Mouse (Mus musculus): ENCODE results near the gene Foxred2. TPM values are rescaled to one million over a fixed set of nuclear protein-coding genes. Genes with fewer than 3 reads are reported as not detected.

Gene Foxred2
- polyA plus RNA-seq, 1 experiment from 2014 or later, result 3.2 TPM

DNA sequence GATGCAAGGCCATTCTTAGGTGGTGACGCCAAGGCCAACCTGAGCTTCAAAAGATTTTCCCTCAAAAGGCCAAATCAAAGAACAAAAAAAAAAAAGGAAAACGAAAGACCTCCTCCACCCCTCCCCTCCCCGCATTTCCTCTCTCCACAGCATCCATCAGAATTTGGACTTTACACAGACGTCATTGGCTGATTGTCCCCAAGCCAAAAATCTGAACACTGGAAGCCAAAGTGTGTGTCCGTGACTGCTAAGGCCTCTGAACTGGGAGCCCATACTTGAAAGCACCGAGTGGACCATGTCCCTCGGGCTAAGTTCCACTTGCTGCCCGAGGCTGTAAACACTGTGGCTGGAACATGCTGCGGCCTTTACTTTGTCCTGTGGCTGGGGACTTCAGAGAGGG is 33.8 kb downstream of the Foxred2 start:
- no peak for DNase-seq (ENCODE audit: low spot score)
- 65% methylated on average over 9 of the region's 9 CpGs for WGBS
- peaks cover 29% of the 10 kb centered on the region for H3K36me3 ChIP-seq (ENCODE audit: insufficient read depth, low read length)

DNA sequence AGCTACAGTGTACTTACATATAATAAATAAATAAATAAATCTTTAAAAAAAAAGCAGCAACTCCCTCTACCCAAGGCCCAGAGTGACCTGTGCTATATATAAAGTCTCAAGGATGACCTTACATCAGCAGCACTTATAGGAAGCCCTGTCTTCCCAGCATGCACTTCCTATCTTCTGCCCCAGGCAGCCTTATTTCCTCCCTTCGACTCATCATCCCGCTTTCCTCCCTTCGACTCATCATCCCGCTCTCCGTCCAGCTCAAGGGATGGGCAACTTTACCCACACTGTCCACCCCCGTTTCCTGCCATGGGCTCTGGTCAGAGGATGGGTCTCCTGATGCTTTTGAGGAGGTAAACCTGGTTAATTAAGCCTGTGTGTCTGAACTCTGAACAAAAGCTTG is 34.9 kb downstream of the Foxred2 start:
- ATAC-seq (replicated peaks; ENCODE audit: low FRiP score, low read depth) (no peak), DNase-seq (ENCODE audit: low spot score) (no peak)
- Histone ChIP-seq H3K27ac (no peak overlapping the region; the same call in 1 of the 2 replicates), H3K4me3 (replicated peaks; ENCODE audit: low read depth, low read length) (no peak overlapping the region), H3K36me3 (ENCODE audit: insufficient read depth, low read length) (peaks cover 27% of the 10 kb centered on the region), H3K27me3 (ENCODE audit: insufficient read depth, low read length) (no peaks in the 10 kb centered on the region), H3K4me2 (ENCODE audit: low read length) (no peak overlapping the region), H3K9me3 (replicated peaks; ENCODE audit: low read length) (no peaks in the 10 kb centered on the region), H3K9ac (ENCODE audit: low read depth, low read length) (0 out of 2 replicates have a peak overlapping the region, but pooled peaks have one; percentile 4), H3K4me1 (replicated peaks; ENCODE audit: insufficient read depth, low read length) (0 out of 2 replicates have a peak, but pooled peaks cover 3% of the 10 kb centered on the region)
- no peak for TF ChIP-seq CTCF (IDR thresholded peaks at IDR 0.05; ENCODE audit: low read depth)
- WGBS, result 81% methylated on average over 6 of the region's 6 CpGs

More for the DNA sequence above, 33.8 kb downstream of the Foxred2 start:
- Histone ChIP-seq H3K27me3 (ENCODE audit: insufficient read depth, low read length) (no peaks in the 10 kb centered on the region), H3K9me3 (replicated peaks; ENCODE audit: low read length) (no peaks in the 10 kb centered on the region), H3K4me1 (replicated peaks; ENCODE audit: insufficient read depth, low read length) (peaks cover 6% of the 10 kb centered on the region; the same call in 1 of the 2 replicates), H3K9ac (ENCODE audit: low read depth, low read length) (no peak overlapping the region), H3K4me2 (ENCODE audit: low read length) (no peak overlapping the region), H3K27ac (peak overlapping the region; percentile 50), H3K4me3 (replicated peaks; ENCODE audit: low read depth, low read length) (no peak overlapping the region)
- ATAC-seq (replicated peaks; ENCODE audit: low FRiP score, low read depth), result no peak
- TF ChIP-seq CTCF (IDR thresholded peaks at IDR 0.05; ENCODE audit: low read depth), result no peak

DNA sequence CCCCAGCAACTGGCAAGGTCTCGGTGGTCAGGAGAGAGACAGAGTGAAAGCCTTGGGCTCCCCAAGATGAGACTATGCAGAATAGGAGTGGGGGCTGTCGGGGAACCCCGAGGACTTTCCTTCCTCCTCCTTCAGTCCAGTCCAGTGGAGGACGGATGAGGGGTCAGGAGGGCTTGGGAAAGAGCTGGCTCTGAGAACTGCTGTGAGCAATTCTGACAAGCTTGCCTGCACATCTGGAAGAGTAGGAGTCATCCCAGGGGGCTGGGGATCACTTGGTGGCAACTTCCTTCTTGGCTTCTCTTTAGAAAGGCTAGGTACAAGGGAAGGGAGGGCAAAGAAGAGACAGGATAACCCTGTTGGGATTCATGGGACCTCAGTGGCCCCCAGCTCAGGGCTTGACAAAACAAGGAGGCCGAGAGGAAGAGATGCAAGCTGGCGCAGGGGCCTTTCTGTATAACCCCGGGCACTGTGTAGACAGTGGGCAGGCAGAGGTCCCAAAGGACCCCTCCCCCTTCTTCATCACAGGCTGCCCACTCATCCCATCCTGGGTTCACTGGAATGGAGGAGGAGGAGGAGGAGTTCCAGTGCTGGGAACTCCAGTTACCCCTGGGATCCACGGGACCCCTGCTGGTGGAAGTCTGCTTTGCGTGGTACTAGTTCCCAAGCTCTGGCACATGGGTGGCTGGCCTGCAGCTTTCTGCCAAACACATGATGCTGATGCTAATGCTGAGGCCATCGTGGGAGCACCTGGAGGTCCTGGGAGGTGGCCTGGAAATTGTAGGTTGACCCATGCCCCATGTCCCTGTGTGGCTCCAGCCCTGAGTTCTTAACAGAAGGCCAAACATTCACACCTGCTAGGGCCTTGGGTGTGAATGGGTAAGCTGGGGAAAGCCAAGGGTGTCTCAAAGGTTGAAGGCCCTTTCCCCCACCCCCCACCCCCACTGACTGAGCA is 35.7 kb downstream of the Foxred2 start:
- DNase-seq (ENCODE audit: low spot score), result peak; percentile 49
- Histone ChIP-seq H3K27me3 (ENCODE audit: insufficient read depth, low read length) (no peaks in the 10 kb centered on the region), H3K9ac (ENCODE audit: low read depth, low read length) (no peak overlapping the region), H3K27ac (peak overlapping the region; percentile 67), H3K4me2 (ENCODE audit: low read length) (no peak overlapping the region), H3K4me3 (replicated peaks; ENCODE audit: low read depth, low read length) (no peak overlapping the region), H3K9me3 (replicated peaks; ENCODE audit: low read length) (no peaks in the 10 kb centered on the region), H3K4me1 (replicated peaks; ENCODE audit: insufficient read depth, low read length) (0 out of 2 replicates have a peak, but pooled peaks cover 3% of the 10 kb centered on the region), H3K36me3 (ENCODE audit: insufficient read depth, low read length) (peaks cover 30% of the 10 kb centered on the region; the same call in 1 of the 2 replicates)
- TF ChIP-seq CTCF (IDR thresholded peaks at IDR 0.05; ENCODE audit: low read depth), result peak; percentile 60
- 46% methylated on average over 10 of the region's 10 CpGs for WGBS
- ATAC-seq (replicated peaks; ENCODE audit: low FRiP score, low read depth), result peak; percentile 51

DNA sequence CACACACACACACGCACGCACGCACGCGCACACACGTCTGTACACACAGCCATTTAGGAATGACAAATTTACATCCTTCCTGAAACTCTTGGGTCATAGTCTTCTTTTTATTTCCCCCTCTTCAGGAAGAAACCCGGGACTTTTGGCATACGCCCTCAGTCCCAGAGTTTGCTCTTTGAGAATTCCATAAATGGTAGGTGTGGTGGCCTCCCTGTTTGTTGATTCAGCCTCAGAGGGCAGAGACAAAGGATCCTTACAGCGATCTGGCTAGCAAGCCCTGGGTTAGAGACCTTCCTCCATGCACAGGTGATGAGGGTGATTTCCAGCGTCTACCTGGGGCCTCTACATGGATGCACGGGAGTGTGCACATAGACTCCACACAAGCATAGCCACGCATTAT is 37.1 kb downstream of the Foxred2 start:
- Histone ChIP-seq H3K4me2 (ENCODE audit: low read length) (no peak overlapping the region), H3K27ac (peak overlapping the region; percentile 37; the same call in 1 of the 2 replicates), H3K4me1 (replicated peaks; ENCODE audit: insufficient read depth, low read length) (0 out of 2 replicates have a peak, but pooled peaks cover 3% of the 10 kb centered on the region), H3K27me3 (ENCODE audit: insufficient read depth, low read length) (no peaks in the 10 kb centered on the region), H3K36me3 (ENCODE audit: insufficient read depth, low read length) (peaks cover 38% of the 10 kb centered on the region; the same call in 1 of the 2 replicates), H3K9ac (ENCODE audit: low read depth, low read length) (no peak overlapping the region), H3K4me3 (replicated peaks; ENCODE audit: low read depth, low read length) (no peak overlapping the region), H3K9me3 (replicated peaks; ENCODE audit: low read length) (no peaks in the 10 kb centered on the region)
- WGBS, result 72% methylated on average over 12 of the region's 12 CpGs
- TF ChIP-seq CTCF (IDR thresholded peaks at IDR 0.05; ENCODE audit: low read depth), result no peak
- ATAC-seq (replicated peaks; ENCODE audit: low FRiP score, low read depth) (no peak), DNase-seq (ENCODE audit: low spot score) (no peak)

DNA sequence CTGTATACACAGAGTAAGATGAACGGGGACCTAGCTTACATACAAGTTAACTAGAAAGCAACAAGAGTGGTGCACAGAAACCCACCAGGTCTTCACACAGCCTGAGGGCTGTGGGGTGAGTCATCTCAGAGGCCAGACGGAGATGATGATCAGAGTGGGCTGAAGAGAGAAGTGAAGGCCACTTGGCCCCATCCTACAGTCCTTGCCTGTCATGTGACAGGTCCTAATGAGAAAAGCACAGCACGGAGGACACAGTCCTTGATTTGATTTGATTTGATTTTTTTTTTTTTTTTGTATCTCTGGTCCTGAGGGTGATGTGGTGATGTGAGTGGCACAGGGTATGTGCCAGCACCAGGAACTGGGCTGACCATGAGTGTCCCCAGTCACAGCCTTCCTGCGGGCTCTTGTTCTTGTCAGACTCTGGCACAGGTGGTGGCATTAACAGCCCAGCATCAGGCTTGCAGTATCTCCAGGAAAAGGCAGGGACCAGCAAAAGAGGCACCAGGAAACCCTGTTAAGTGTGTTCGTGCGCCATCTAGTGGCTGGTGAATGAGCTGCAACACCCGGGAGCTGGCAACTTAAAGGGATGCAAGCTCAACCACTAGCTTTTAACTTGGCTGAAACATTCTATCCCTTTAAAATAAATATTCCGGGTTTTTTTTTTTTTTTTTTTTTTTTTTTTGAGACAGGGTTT is 39.5 kb downstream of the Foxred2 start:
- peaks cover 26% of the 10 kb centered on the region; the same call in 1 of the 2 replicates for H3K36me3 ChIP-seq (ENCODE audit: insufficient read depth, low read length)
- H3K27me3 ChIP-seq (ENCODE audit: insufficient read depth, low read length), result no peaks in the 10 kb centered on the region
- H3K9ac ChIP-seq (ENCODE audit: low read depth, low read length), result no peak overlapping the region
- no peaks in the 10 kb centered on the region for H3K9me3 ChIP-seq (replicated peaks; ENCODE audit: low read length)
- peaks cover 13% of the 10 kb centered on the region; the same call in 1 of the 2 replicates for H3K4me1 ChIP-seq (replicated peaks; ENCODE audit: insufficient read depth, low read length)
- 35% methylated on average over 8 of the region's 8 CpGs for WGBS
- H3K4me3 ChIP-seq (replicated peaks; ENCODE audit: low read depth, low read length), result no peak overlapping the region
- H3K27ac ChIP-seq, result no peak overlapping the region
- DNase-seq (ENCODE audit: low spot score), result peak; percentile 93
- H3K4me2 ChIP-seq (ENCODE audit: low read length), result no peak overlapping the region
- 0 out of 2 replicates have a peak, but pooled peaks have one; percentile 8 for ATAC-seq (replicated peaks; ENCODE audit: low FRiP score, low read depth)
- peak; percentile 93 for TF ChIP-seq CTCF (IDR thresholded peaks at IDR 0.05; ENCODE audit: low read depth)

DNA sequence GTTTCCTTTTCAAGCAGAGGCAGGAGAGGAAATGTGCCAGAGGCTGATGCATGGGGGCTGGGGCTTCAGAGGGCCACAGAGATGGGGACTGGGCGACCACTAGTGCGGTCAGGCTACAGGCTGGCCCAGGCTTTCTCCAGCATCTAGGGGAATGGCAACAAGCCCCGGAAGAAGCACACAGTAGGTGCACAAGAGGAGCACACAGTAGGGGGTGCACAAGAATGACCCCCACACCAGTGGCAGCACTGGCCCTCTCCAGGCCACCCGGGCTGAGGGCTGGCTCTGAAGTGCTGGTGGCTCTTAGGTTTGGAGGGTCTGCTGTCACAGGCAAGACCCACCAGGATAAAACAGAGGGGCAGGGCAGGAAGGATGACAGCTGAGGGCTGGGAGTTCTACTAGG is 41.2 kb downstream of the Foxred2 start:
- Histone ChIP-seq H3K4me1 (replicated peaks; ENCODE audit: insufficient read depth, low read length) (peaks cover 14% of the 10 kb centered on the region; the same call in 1 of the 2 replicates), H3K4me2 (ENCODE audit: low read length) (no peak overlapping the region), H3K36me3 (ENCODE audit: insufficient read depth, low read length) (peaks cover 26% of the 10 kb centered on the region; the same call in 1 of the 2 replicates), H3K27me3 (ENCODE audit: insufficient read depth, low read length) (no peaks in the 10 kb centered on the region), H3K9ac (ENCODE audit: low read depth, low read length) (no peak overlapping the region), H3K9me3 (replicated peaks; ENCODE audit: low read length) (no peaks in the 10 kb centered on the region), H3K27ac (no peak overlapping the region), H3K4me3 (replicated peaks; ENCODE audit: low read depth, low read length) (no peak overlapping the region)
- TF ChIP-seq CTCF (IDR thresholded peaks at IDR 0.05; ENCODE audit: low read depth), result no peak
- 96% methylated on average over 4 of the region's 4 CpGs for WGBS
- ATAC-seq (replicated peaks; ENCODE audit: low FRiP score, low read depth), result no peak
- no peak for DNase-seq (ENCODE audit: low spot score)

Measured in kidney, postnatal 0 days (tissue).